Mouse (Mus musculus) C2C12 (cell line): ENCODE results near the gene Sympk.

Experiments
- CEBPB ChIP-seq: IDR thresholded peaks from one replicate; pipeline ENCODE4 v1.6.1; 2011; ENCODE audit warnings: low read depth, mild to moderate bottlenecking, control low read depth, moderate library complexity
- CTCF ChIP-seq: IDR thresholded peaks from one replicate; pipeline ENCODE4 v1.5.1; 2011; ENCODE audit not compliant: control insufficient read depth, insufficient read depth, insufficient read length
- MAX ChIP-seq: IDR thresholded peaks from one replicate; pipeline ENCODE4 v1.6.1; 2011; ENCODE audit warnings: mild to moderate bottlenecking, control low read depth
- MYOD1 ChIP-seq: IDR thresholded peaks from one replicate; pipeline ENCODE4 v1.6.1; 2011; ENCODE audit warnings: low read depth; ENCODE audit not compliant: control insufficient read depth, insufficient read length
- MYOG ChIP-seq: IDR thresholded peaks from one replicate; pipeline ENCODE4 v1.6.1; 2011; ENCODE audit not compliant: control insufficient read depth, insufficient read length; ENCODE audit errors: extremely low read depth
- USF1 ChIP-seq: IDR thresholded peaks from one replicate; pipeline ENCODE4 v1.6.1; 2011; ENCODE audit warnings: low read depth, mild to moderate bottlenecking, control low read depth, moderate library complexity

GRCm38 (mm10) chr7:19075723-19076585 is 51.8 kb downstream of the Sympk start, which contains the start of gene Dmwd:
- TF ChIP-seq CTCF: no peak
- TF ChIP-seq CEBPB: no peak
- TF ChIP-seq USF1: no peak
- TF ChIP-seq MYOD1: no peak
- no peak for TF ChIP-seq MYOG
- TF ChIP-seq MAX: no peak
